Mouse (Mus musculus): Measurements from ENCODE around the gene Clec12b.

The Clec12b gene

DNA sequence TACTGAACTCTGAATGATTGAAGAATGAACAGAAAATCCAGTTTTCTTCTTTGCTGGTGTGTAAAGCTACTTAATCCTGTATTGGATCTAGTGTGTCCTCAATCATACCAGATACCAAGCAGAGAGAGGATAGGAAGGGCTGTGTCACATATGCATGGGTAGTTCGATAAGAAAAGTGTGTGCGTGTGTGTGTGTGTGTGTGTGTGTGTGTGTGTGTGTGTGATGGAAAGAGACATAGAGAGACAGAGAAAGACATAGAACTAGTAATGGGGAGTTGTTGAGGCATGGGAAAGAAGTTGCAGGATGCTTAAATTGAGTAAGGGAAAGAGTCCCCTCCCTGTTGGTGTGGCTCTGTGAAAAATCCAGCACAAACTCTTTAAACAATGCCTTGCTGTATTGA is at the start of gene Clec12b:
Gene Clec12b, minus strand, starts transcription at position 101 of the 400 bp plus-strand sequence.
- no peak for DNase-seq (ENCODE audit: low read depth, low spot score)

GRCm38 (mm10) chr6:129434239-129434638 is 48.6 kb upstream of the Clec12b start:
- no peak for DNase-seq (ENCODE audit: low read depth, low spot score)

- no peak for DNase-seq (ENCODE audit: low read depth, low spot score)
Measured at GRCm38 (mm10) chr6:129427281-129427680, 41.6 kb upstream of the Clec12b start.

DNA sequence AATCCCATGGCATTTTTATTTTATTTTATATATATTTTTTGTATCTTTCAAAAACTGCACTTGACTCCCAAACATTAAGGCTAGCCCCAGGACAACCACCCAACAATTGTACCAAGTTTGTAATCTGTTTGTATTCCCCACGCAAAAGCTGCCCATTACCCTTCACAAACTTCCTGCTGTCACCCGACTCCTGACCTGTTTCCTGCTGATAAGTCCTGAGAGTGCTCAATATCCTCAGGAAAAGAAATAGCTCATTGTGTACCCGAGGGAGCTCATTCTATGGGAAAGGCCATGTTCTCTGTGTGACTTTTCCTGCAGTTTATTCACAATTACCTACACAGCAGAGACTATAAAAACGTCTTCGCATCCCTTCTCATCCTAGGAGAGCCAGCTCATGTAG is 40.1 kb upstream of the Clec12b start:
- DNase-seq (ENCODE audit: low read depth, low spot score) = no peak

GRCm38 (mm10) chr6:129425217-129425616 is 39.5 kb upstream of the Clec12b start:
- no peak for DNase-seq (ENCODE audit: low read depth, low spot score)

DNA sequence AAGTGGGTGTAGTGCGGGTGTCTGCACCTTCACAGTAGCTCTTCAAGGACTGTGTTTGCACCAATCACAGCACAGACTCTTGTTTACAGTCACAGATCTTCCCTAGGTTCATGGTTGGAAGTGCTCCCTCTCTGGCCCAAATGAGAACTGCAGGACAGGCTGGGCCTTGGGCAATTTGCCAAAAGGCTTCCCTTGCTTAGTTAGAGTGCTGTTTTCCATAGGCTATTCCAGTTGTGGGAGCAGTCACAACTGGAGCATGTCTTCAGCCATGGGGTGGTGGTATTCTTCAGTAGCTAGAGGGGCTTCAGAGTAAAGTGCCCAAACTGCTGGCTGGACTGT is 38.0 kb upstream of the Clec12b start:
- peak; percentile 16 for DNase-seq (ENCODE audit: low read depth, low spot score)

- DNase-seq (ENCODE audit: low read depth, low spot score) = no peak
Measured at GRCm38 (mm10) chr6:129423040-129423733, 37.5 kb upstream of the Clec12b start.

DNA sequence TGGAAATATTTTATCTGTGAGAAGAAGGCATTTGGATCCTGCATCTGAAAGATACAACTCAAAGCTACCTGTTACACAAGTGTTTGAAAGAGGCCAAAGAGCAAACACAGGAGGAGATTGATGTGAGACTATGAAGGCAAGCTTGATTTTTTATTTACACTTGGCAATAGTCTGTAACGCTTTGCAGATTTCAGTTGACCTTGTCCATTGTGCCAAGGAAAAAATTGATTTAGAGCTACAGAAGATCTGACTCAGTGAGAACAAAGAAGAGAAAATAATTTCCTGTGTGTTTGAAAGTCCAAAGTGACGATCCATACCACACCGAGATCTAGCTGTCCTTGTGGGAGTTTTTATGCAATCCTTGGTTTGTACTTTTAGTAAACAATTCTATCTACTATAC is 36.6 kb upstream of the Clec12b start:
- DNase-seq (ENCODE audit: low read depth, low spot score) = no peak

- DNase-seq (ENCODE audit: low read depth, low spot score) = no peak
Measured at GRCm38 (mm10) chr6:129414177-129414576, 28.5 kb upstream of the Clec12b start.

GRCm38 (mm10) chr6:129408562-129408961 is 22.9 kb upstream of the Clec12b start, which contains the start of gene Clec9a:
Gene Clec9a, plus strand, starts transcription at chr6:129408862.
- no peak for DNase-seq (ENCODE audit: low read depth, low spot score)

DNA sequence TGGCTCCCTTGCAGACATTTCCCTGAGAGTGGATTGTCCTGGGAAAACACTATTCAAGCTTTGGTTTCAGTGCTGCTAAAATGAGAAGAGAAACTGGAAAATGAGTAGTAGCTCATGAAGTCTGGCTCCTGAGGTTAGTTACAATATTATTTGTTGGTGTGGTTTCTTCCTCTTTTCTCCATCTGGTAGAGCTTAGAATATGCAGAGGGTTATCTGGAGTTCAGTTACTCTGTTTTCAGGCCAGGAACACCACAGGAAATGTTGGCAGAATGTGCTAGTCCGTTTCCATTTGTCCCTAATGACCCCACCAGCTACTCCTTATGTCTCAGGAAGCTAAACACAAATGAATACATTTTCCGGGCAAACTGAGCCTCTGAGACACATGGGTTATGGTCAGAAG is 21.6 kb upstream of the Clec12b start:
- no peak for DNase-seq (ENCODE audit: low read depth, low spot score)

- DNase-seq (ENCODE audit: low read depth, low spot score) = no peak
Measured at GRCm38 (mm10) chr6:129405999-129406398, 20.3 kb upstream of the Clec12b start.

DNA sequence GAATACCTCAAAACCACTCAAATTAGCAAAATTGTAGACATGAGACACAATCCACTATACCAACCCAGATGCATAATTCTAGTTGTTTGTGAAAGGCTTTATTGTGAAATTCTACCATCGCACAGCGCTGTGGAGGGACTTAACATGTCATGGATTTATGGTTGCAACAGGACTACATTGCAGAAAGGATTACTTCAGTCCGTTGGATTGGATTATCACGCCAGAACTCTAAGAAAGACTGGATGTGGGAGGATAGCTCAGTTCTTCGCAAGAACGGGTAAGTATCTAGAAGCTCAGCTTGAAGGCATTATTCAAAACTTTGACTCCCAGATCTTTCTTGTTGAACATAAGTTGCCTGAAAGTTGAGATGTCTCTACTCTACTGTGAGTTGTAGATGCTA is 17.7 kb upstream of the Clec12b start:
- DNase-seq (ENCODE audit: low read depth, low spot score) = no peak

DNA sequence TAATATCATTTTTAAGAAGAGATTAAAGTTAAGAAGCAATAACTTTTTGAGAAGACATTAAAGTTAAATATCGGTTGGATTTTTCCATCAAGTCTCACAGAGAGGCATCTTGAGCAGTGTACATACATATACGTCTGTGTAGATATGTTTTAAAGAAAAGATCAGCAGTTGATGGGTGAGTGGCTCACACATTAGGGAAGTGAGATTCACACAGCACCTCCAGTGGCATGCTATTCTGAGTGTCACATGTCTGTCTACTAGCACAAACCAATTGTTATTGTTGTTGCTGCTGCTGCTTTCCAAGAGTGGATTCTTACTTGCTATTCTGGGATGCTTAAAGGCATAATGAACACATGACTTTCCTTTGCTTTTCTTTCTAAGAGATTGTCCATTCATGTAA is 16.7 kb upstream of the Clec12b start:
- DNase-seq (ENCODE audit: low read depth, low spot score) = no peak

GRCm38 (mm10) chr6:129399945-129400344 is 14.3 kb upstream of the Clec12b start:
- no peak for DNase-seq (ENCODE audit: low read depth, low spot score)

DNA sequence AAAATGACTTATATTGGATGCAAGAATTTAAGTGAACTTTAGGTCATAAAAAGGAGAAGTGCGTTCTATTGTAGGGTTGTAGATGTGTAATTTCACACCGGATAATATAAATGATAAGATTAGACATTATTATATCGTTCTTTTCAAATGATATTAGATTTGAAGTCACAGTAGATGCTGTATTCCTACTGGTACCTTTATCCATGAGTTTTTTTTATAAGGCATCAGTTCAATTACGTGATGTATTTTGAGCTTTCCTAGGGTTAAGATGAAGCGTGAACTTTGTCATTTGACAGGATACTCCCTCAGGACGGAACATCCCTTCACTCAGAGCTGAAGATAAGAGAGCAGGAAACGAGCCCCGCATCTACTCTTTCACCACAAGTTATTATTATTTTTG is 11.3 kb upstream of the Clec12b start, which contains the start of gene Clec1b:
Gene Clec1b, plus strand, starts transcription at position 301 of the 400 bp plus-strand sequence.
- no peak for DNase-seq (ENCODE audit: low read depth, low spot score)

DNA sequence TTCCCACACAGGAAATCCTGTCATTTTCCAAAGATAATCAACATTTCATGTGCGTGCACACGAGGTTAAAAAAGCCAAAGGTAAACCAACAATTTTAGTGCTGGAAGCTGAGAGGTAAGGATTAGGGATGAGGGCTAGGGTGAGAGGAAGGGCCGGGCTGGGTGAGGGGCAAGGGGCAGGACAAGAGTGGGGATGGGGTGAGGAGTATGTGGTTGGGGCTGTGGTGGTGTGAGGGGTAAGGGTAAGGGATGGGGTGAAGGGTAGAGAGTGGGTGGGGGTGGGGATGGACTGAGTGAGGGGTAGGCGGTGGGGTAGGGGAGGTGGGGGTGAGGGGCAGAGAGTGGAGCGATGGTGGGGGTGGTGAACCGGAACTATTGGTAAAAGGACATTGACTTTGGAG is 8.1 kb upstream of the Clec12b start:
- DNase-seq (ENCODE audit: low read depth, low spot score) = no peak

DNA sequence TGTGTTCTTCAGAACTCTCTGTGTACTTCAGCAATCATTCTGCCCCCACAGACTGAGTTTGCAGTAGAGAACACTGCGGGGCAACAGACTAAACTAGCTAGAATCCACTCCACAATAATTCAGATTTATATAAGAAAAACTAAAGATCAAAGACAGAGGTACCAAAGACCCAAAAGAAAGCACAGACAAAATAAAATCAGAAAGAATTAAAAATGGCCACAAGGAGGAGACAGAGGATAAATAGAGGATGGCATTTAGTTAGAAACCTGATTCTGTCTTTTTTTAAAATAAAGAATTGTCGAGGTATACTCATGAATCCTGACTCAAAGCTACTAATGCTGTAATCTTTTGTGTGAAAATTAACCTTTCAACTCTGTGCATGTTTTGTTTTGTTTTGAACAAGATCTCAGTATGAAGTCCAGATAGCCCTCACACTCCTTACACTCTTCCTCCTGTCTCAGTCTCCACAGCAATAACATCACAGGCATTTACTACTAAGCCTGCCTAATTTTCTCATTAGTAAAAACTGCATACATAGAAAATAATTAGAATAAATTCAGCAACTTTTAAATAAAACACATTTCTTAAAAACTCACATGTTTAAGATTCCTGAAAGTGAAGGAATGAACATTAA is 7.5 kb upstream of the Clec12b start:
- no peak for DNase-seq (ENCODE audit: low read depth, low spot score)

- no peak for DNase-seq (ENCODE audit: low read depth, low spot score)
Measured at GRCm38 (mm10) chr6:129385000-129385399, 674 bp downstream of the Clec12b start.

DNA sequence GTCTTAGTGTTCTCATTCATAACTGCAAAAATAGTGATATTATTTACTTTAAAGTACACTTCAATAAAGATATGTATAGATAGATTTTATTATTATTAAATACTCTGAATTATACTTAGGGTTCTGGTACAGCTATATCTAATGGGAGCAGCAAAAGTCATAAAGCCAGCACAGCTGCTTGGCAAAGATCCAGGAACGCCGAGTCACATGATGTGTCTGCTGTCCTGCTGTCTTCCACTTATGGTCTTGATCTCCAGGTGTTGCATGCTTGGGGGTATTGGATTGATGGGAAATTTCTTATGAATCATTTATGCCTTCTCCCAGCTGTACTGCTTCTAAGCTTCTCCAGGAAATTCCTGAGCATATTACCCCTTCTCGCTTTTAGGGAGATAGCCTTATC is 2.2 kb downstream of the Clec12b start:
- DNase-seq (ENCODE audit: low read depth, low spot score) = no peak

DNA sequence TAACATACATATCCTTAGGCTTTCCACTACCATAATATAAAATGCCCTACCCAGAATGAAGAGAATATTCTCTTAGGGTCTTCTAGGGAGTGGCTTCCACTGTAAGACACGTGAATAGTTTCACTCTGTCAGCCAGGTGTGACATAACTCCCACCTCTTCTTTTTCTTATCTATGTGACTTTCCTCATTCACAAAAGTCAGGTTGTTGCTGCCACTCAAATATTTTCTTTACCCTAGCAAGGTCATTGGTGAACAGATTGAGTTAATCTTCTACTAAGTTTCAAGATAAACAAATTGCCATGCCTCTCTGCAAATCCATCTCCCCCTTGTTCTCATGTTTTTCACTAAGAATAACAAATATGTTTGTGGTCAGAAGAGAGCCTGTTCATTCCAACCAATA is 3.9 kb downstream of the Clec12b start:
- DNase-seq (ENCODE audit: low read depth, low spot score) = no peak

GRCm38 (mm10) chr6:129380454-129380853 is 5.2 kb downstream of the Clec12b start:
- no peak for DNase-seq (ENCODE audit: low read depth, low spot score)

DNA sequence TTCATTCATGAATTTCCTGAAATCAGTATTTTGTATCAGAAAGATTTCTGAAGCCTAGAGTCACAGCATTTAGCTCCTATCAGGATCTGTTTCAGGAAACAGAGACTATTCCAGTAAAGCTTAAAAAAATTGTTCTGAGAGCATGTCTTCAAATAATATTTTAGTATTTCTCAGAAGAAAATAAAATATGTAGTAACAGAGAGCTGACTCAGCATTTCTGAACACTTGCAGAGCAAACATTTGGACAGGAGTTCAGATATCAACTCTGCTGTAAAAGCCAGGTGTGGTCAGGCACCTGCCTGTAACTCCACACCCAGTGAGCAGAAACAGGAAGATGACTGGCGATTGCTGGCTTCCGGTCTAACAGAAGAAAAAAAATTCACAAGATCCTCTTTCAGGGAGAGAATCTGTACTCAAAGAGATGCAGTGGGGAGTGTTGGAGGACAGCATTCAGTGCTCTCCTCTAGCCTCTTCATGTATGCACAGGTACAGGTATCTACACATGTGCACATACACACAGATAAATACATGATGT is 10.7 kb downstream of the Clec12b start:
- no peak for DNase-seq (ENCODE audit: low read depth, low spot score)

All from c-Kit-negative CD71-positive TER-119-positive erythroid progenitor cells, embryonic 14.5 days (primary cell).